Mouse (Mus musculus): ENCODE results near the gene Rpl36a.

- TF ChIP-seq CTCF (IDR thresholded peaks at IDR 0.05; ENCODE audit: borderline replicate concordance, insufficient read depth, low read depth, low read length) (no peak), POLR2A (IDR thresholded peaks at IDR 0.05; ENCODE audit: borderline replicate concordance, insufficient read depth, low read length) (no peak)
Observed at GRCm38 (mm10) chrX:134588261-134588660, 2.8 kb downstream of the Rpl36a start.
